Mouse (Mus musculus): ENCODE data around the gene Lrguk.

Lrguk gene

GRCm38 (mm10) chr6:34028933-34029745 is at the start of gene Lrguk:
Gene Lrguk (plus strand): TSS chr6:34029448.
- DNase-seq: peak; percentile 92

- DNase-seq: no peak
Observed at GRCm38 (mm10) chr6:33982709-33983108, 46.5 kb upstream of the Lrguk start.

- DNase-seq: no peak
Observed at GRCm38 (mm10) chr6:33987132-33987531, 42.1 kb upstream of the Lrguk start.

- DNase-seq: no peak
Observed at GRCm38 (mm10) chr6:33992213-33993034, 36.8 kb upstream of the Lrguk start.

GRCm38 (mm10) chr6:33993842-33994241 is 35.4 kb upstream of the Lrguk start:
- no peak for DNase-seq

- peak in 1 of 2 experiments; percentile 44 for DNase-seq
Observed at GRCm38 (mm10) chr6:33998590-33998989, 30.7 kb upstream of the Lrguk start.

- no peak for DNase-seq
Observed at GRCm38 (mm10) chr6:33999530-33999929, 29.7 kb upstream of the Lrguk start.

- DNase-seq: no peak
Observed at GRCm38 (mm10) chr6:34000644-34001043, 28.6 kb upstream of the Lrguk start.

GRCm38 (mm10) chr6:34003033-34003432 is 26.2 kb upstream of the Lrguk start:
- DNase-seq: no peak

- no peak for DNase-seq
Observed at GRCm38 (mm10) chr6:34013469-34013868, 15.8 kb upstream of the Lrguk start.

- DNase-seq: no peak
Observed at GRCm38 (mm10) chr6:34029746-34030027, 439 bp downstream of the Lrguk start.

GRCm38 (mm10) chr6:34034096-34034495 is 4.8 kb downstream of the Lrguk start:
- DNase-seq: no peak

- DNase-seq: peak; percentile 15 to 59
Observed at GRCm38 (mm10) chr6:34034577-34035461, 5.6 kb downstream of the Lrguk start.

GRCm38 (mm10) chr6:34040624-34041235 is 11.5 kb downstream of the Lrguk start:
- DNase-seq: peak; percentile 74 to 91

GRCm38 (mm10) chr6:34041589-34042280 is 12.5 kb downstream of the Lrguk start:
- no peak for DNase-seq

- peak; percentile 36 to 38 for DNase-seq
Observed at GRCm38 (mm10) chr6:34044228-34044811, 15.1 kb downstream of the Lrguk start.

GRCm38 (mm10) chr6:34044846-34045540 is 15.7 kb downstream of the Lrguk start:
- DNase-seq: no peak

- DNase-seq: no peak
Observed at GRCm38 (mm10) chr6:34046551-34047186, 17.4 kb downstream of the Lrguk start.

- no peak for DNase-seq
Observed at GRCm38 (mm10) chr6:34049433-34049832, 20.2 kb downstream of the Lrguk start.

GRCm38 (mm10) chr6:34059741-34060140 is 30.5 kb downstream of the Lrguk start:
- no peak for DNase-seq
